Mouse (Mus musculus) cortical plate, adult 2 months (tissue): ENCODE measurements around the gene Gm20662.

Source experiments
- CTCF ChIP-seq: fragments of 200-500 bp; IDR thresholded peaks from 2 replicates; pipeline ENCODE4 v1.5.1; 2011; ENCODE audit warnings: mild to moderate bottlenecking, control low read depth, low read length; ENCODE audit not compliant: insufficient read depth; ENCODE audit errors: extremely low read depth
- POLR2A ChIP-seq: fragments of 200-500 bp; IDR thresholded peaks from 2 replicates; pipeline ENCODE4 v1.6.1; 2011; ENCODE audit warnings: mild to moderate bottlenecking, low read length, control low read depth; ENCODE audit not compliant: insufficient read depth; ENCODE audit errors: extremely low read depth

- no peak for TF ChIP-seq POLR2A
- no peak for TF ChIP-seq CTCF
Observed at GRCm38 (mm10) chr9:108080168-108080567, 84.0 kb downstream of the Gm20662 start, which contains the start of gene Mst1.
